Mouse (Mus musculus): ENCODE data around the gene Bsnd. TPM values are rescaled to one million over a fixed set of nuclear protein-coding genes. Genes with fewer than 3 reads are reported as not detected.

The Bsnd gene
- polyA plus RNA-seq, 1 experiment from 2014 or later = not detected

GRCm38 (mm10) chr4:106474241-106474640 lies 17.8 kb downstream of the Bsnd start:
- Histone ChIP-seq H3K9ac (no peak overlapping the region), H3K4me1 (replicated peaks) (peaks cover 3% of the 10 kb centered on the region)
- WGBS = 3% methylated on average over 6 of the region's 6 CpGs

GRCm38 (mm10) chr4:106472335-106472734 lies 19.7 kb downstream of the Bsnd start:
- peaks cover 3% of the 10 kb centered on the region for H3K4me1 ChIP-seq (replicated peaks)
- peak; percentile 58; the same call in 1 of the 2 replicates for ATAC-seq (ENCODE audit: low FRiP score)
- H3K9ac ChIP-seq = no peak overlapping the region
- no peak overlapping the region for H3K27ac ChIP-seq
- 13% methylated on average over 3 of the region's 3 CpGs for WGBS
- H3K36me3 ChIP-seq = no peaks in the 10 kb centered on the region
- H3K4me3 ChIP-seq = no peak overlapping the region
- no peaks in the 10 kb centered on the region for H3K9me3 ChIP-seq
- H3K4me2 ChIP-seq = no peak overlapping the region
- 0 out of 2 replicates have a peak, but pooled peaks cover 6% of the 10 kb centered on the region for H3K27me3 ChIP-seq

More at GRCm38 (mm10) chr4:106474241-106474640, 17.8 kb downstream of the Bsnd start:
- Histone ChIP-seq H3K27me3 (0 out of 2 replicates have a peak, but pooled peaks cover 6% of the 10 kb centered on the region), H3K36me3 (no peaks in the 10 kb centered on the region), H3K27ac (no peak overlapping the region), H3K4me3 (no peak overlapping the region), H3K9me3 (no peaks in the 10 kb centered on the region), H3K4me2 (no peak overlapping the region)
- peak; percentile 67 for ATAC-seq (ENCODE audit: low FRiP score)

- no peaks in the 10 kb centered on the region for H3K9me3 ChIP-seq
- H3K4me2 ChIP-seq = no peak overlapping the region
- H3K36me3 ChIP-seq = no peaks in the 10 kb centered on the region
- 77% methylated on average over 5 of the region's 5 CpGs for WGBS
- no peak for ATAC-seq (ENCODE audit: low FRiP score)
- 0 out of 2 replicates have a peak, but pooled peaks cover 6% of the 10 kb centered on the region for H3K27me3 ChIP-seq
- peaks cover 3% of the 10 kb centered on the region for H3K4me1 ChIP-seq (replicated peaks)
- no peak overlapping the region for H3K4me3 ChIP-seq
- no peak overlapping the region for H3K9ac ChIP-seq
- no peak overlapping the region for H3K27ac ChIP-seq
Observed at GRCm38 (mm10) chr4:106470921-106471320, 21.2 kb downstream of the Bsnd start.

GRCm38 (mm10) chr4:106467420-106468110 lies 24.5 kb downstream of the Bsnd start:
- no peak overlapping the region for H3K27ac ChIP-seq
- WGBS = 85% methylated on average over 13 of the region's 13 CpGs
- no peak overlapping the region for H3K4me2 ChIP-seq
- peaks cover 18% of the 10 kb centered on the region for H3K4me1 ChIP-seq (replicated peaks)
- H3K9me3 ChIP-seq = no peaks in the 10 kb centered on the region
- H3K27me3 ChIP-seq = peaks cover 28% of the 10 kb centered on the region
- H3K9ac ChIP-seq = no peak overlapping the region
- no peaks in the 10 kb centered on the region for H3K36me3 ChIP-seq
- no peak for ATAC-seq (ENCODE audit: low FRiP score)
- no peak overlapping the region for H3K4me3 ChIP-seq

GRCm38 (mm10) chr4:106463174-106463801 lies 28.8 kb downstream of the Bsnd start:
- H3K4me3 ChIP-seq = peak overlapping the region; percentile 44
- peaks cover 18% of the 10 kb centered on the region for H3K4me1 ChIP-seq (replicated peaks)
- H3K27me3 ChIP-seq = peaks cover 40% of the 10 kb centered on the region
- no peaks in the 10 kb centered on the region for H3K36me3 ChIP-seq
- H3K4me2 ChIP-seq = peak overlapping the region; percentile 82
- WGBS = 16% methylated on average over 21 of the region's 21 CpGs
- no peaks in the 10 kb centered on the region for H3K9me3 ChIP-seq
- H3K9ac ChIP-seq = peak overlapping the region; percentile 71
- ATAC-seq (ENCODE audit: low FRiP score) = peak; percentile 36
- no peak overlapping the region for H3K27ac ChIP-seq

- Histone ChIP-seq H3K4me2 (no peak overlapping the region), H3K36me3 (no peaks in the 10 kb centered on the region), H3K9me3 (no peaks in the 10 kb centered on the region), H3K4me3 (no peak overlapping the region), H3K27me3 (peaks cover 40% of the 10 kb centered on the region), H3K27ac (no peak overlapping the region), H3K9ac (no peak overlapping the region), H3K4me1 (replicated peaks) (peaks cover 18% of the 10 kb centered on the region)
- ATAC-seq (ENCODE audit: low FRiP score) = no peak
- 66% methylated on average over 5 of the region's 5 CpGs for WGBS
Observed at GRCm38 (mm10) chr4:106462524-106462923, 29.6 kb downstream of the Bsnd start.

GRCm38 (mm10) chr4:106462016-106462415 lies 30.1 kb downstream of the Bsnd start:
- 77% methylated on average over 9 of the region's 9 CpGs for WGBS
- Histone ChIP-seq H3K9me3 (no peaks in the 10 kb centered on the region), H3K4me1 (replicated peaks) (peaks cover 18% of the 10 kb centered on the region), H3K4me3 (no peak overlapping the region), H3K27ac (no peak overlapping the region), H3K27me3 (peaks cover 40% of the 10 kb centered on the region), H3K9ac (no peak overlapping the region), H3K4me2 (no peak overlapping the region), H3K36me3 (no peaks in the 10 kb centered on the region)
- no peak for ATAC-seq (ENCODE audit: low FRiP score)

GRCm38 (mm10) chr4:106454541-106454940 lies 37.5 kb downstream of the Bsnd start:
- Histone ChIP-seq H3K9me3 (no peaks in the 10 kb centered on the region), H3K36me3 (no peaks in the 10 kb centered on the region), H3K4me3 (no peak overlapping the region), H3K27ac (no peak overlapping the region), H3K4me2 (no peak overlapping the region), H3K9ac (no peak overlapping the region), H3K27me3 (no peaks in the 10 kb centered on the region), H3K4me1 (replicated peaks) (no peaks in the 10 kb centered on the region)
- ATAC-seq (ENCODE audit: low FRiP score) = no peak
- 92% methylated on average over 7 of the region's 7 CpGs for WGBS

GRCm38 (mm10) chr4:106453516-106453915 lies 38.6 kb downstream of the Bsnd start:
- no peaks in the 10 kb centered on the region for H3K27me3 ChIP-seq
- H3K4me3 ChIP-seq = no peak overlapping the region
- WGBS = 91% methylated on average over 4 of the region's 4 CpGs
- no peak overlapping the region for H3K9ac ChIP-seq
- H3K4me1 ChIP-seq (replicated peaks) = no peaks in the 10 kb centered on the region
- H3K4me2 ChIP-seq = no peak overlapping the region
- no peaks in the 10 kb centered on the region for H3K9me3 ChIP-seq
- no peaks in the 10 kb centered on the region for H3K36me3 ChIP-seq
- ATAC-seq (ENCODE audit: low FRiP score) = no peak
- no peak overlapping the region for H3K27ac ChIP-seq

- Histone ChIP-seq H3K9me3 (no peaks in the 10 kb centered on the region), H3K4me1 (replicated peaks) (no peaks in the 10 kb centered on the region), H3K36me3 (no peaks in the 10 kb centered on the region), H3K4me3 (no peak overlapping the region), H3K4me2 (no peak overlapping the region), H3K9ac (no peak overlapping the region), H3K27me3 (no peaks in the 10 kb centered on the region), H3K27ac (no peak overlapping the region)
- ATAC-seq (ENCODE audit: low FRiP score) = no peak
- 92% methylated on average over 5 of the region's 5 CpGs for WGBS
Observed at GRCm38 (mm10) chr4:106453108-106453507, 39.0 kb downstream of the Bsnd start.

- Histone ChIP-seq H3K9me3 (no peaks in the 10 kb centered on the region), H3K27ac (no peak overlapping the region), H3K9ac (no peak overlapping the region), H3K36me3 (no peaks in the 10 kb centered on the region), H3K4me2 (no peak overlapping the region), H3K4me1 (replicated peaks) (no peaks in the 10 kb centered on the region), H3K27me3 (no peaks in the 10 kb centered on the region), H3K4me3 (no peak overlapping the region)
- no peak for ATAC-seq (ENCODE audit: low FRiP score)
- WGBS = 87% methylated on average over 7 of the region's 7 CpGs
Observed at GRCm38 (mm10) chr4:106452401-106452800, 39.7 kb downstream of the Bsnd start.

- 0 out of 2 replicates have a peak, but pooled peaks cover under 1% of the 10 kb centered on the region for H3K36me3 ChIP-seq
- H3K27me3 ChIP-seq = no peaks in the 10 kb centered on the region
- 85% methylated on average over 8 of the region's 8 CpGs for WGBS
- no peak overlapping the region for H3K27ac ChIP-seq
- H3K9me3 ChIP-seq = no peaks in the 10 kb centered on the region
- H3K4me2 ChIP-seq = no peak overlapping the region
- ATAC-seq (ENCODE audit: low FRiP score) = no peak
- H3K9ac ChIP-seq = no peak overlapping the region
- H3K4me3 ChIP-seq = no peak overlapping the region
- H3K4me1 ChIP-seq (replicated peaks) = no peaks in the 10 kb centered on the region
Observed at GRCm38 (mm10) chr4:106449306-106449705, 42.8 kb downstream of the Bsnd start.

GRCm38 (mm10) chr4:106443182-106443581 lies 48.9 kb downstream of the Bsnd start:
- no peaks in the 10 kb centered on the region for H3K27me3 ChIP-seq
- H3K4me3 ChIP-seq = no peak overlapping the region
- H3K4me1 ChIP-seq (replicated peaks) = peaks cover 3% of the 10 kb centered on the region; the same call in 1 of the 2 replicates
- H3K27ac ChIP-seq = peak overlapping the region; percentile 14; the same call in 1 of the 2 replicates
- ATAC-seq (ENCODE audit: low FRiP score) = no peak
- H3K36me3 ChIP-seq = peaks cover 49% of the 10 kb centered on the region
- no peaks in the 10 kb centered on the region for H3K9me3 ChIP-seq
- no peak overlapping the region for H3K9ac ChIP-seq
- WGBS = 83% methylated on average over 6 of the region's 6 CpGs
- H3K4me2 ChIP-seq = no peak overlapping the region
